Mouse (Mus musculus): ENCODE measurements at regions not wholly inside any gene's neighbourhood (a gene's known extent, or its start where the extent isn't known, plus 50 kb on each side); places are given as distances from the start of the nearest gene placed in this dataset.
A peak's percentile ranks its signal among the peaks of the same experiment; 100 is the strongest.
"Not testable (repeated sequence)": the region's sequence is repeated elsewhere in the genome, so short reads cannot be mapped to it uniquely, and the experiment has no call there.

DNA sequence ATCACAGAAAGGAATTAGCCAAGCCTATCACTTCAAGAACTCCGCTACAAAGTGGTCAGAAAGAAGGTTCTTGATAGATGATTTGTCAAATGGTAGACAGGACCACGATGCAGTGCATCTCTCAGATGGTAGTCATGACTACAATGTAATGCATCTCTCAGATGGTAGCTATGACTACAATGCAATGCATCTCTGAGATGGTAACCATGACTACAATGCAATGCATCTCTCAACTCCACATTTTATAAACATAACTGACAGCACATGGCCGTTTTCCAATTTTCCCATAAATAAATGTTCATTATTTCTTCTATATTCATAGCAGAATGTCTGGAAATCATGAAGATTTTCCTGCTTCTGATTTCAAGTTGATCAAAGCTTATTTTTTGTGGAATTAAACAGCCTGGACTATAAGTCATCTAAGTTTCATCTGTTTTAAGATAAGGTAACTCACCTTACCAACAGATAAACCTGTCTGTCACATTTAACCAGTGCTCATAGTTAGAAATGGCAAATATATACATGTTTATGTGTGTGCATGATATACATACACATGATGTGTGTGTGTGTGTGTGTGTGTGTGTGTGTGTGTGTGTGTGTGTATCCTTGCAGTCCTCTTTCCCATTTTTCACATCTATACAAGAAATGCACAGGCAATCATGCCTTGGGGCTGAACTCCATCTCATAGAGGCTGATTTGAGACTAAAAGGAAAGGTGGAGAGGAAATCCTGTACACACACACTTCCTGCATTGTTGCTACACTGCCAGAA is 122.4 kb downstream of the Phf3 start:
- DNase-seq, result no peak

DNA sequence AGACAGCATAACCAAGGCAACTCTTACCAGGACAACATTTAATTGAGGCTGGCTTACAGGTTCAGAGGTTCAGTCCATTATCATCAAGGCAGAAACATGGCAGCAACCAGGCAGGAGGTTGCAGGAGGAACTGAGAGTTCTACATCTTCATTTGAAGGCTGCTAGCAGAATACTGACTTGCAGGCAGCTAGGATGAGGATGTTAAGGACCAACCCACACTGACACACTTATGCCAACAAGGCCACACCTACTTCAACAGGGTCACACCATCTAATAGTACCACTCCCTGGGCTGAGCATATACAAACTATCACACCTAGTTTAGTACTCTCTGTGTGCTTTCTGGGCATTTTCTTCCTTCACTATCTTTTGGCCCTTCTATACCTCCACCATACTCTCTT is 131.8 kb downstream of the Phf3 start:
- DNase-seq, result no peak

DNA sequence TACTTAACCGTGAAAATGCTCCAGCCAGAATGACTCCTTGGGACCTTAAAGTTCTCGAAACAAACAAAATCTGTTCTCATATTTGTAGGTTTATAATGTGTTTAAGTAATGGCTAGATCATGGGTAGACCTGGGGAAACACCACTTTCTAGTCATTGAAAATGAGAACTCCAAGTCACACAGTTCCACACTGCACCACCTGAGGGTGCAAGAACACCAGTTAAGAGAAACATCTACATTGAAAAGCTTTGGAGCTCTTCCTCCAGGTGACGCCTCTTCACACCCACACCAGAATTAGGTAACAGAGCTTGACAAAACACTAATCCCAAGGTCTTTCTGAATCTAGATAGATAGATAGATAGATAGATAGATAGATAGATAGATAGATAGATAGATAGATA is 132.9 kb downstream of the Phf3 start:
- no peak for DNase-seq

DNA sequence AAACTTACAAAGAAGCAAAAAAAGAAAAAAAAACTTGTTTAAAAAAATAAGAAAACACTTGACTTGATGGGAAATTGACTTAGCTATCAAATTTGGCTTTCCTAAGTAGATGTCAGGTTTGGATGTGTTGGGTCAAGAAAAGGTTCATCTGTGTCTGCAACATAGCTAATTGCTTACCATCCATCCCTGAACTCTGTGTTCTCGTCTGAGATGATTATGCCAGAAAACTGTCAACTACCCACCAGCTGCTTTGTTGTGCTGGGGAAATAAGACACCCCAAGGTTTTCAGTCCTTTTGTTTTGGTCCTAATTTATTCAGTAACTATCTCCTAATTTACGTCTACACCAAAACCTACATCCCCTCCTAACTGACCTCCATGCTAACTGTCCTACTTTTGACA is 152.2 kb downstream of the Phf3 start:
- no peak for DNase-seq

DNA sequence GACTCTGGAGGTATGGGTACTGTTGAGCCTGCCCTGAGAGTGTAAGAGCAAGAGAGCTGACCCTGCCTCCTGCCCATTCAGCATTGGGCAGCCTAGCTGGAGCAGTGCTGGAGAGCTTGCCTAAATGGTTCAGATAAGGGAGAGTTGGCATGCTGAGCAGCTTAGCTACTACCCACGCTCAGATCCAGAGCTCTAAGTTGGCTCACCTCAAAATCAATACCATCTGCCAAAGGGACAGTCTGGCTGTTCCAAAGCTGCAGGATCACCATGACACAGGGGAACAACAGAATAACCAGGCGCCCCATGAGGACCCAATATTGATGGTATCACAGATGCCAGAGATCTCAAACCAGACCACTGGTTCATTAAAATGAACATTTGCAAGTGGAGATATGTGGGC is 152.9 kb downstream of the Phf3 start:
- DNase-seq, result no peak

DNA sequence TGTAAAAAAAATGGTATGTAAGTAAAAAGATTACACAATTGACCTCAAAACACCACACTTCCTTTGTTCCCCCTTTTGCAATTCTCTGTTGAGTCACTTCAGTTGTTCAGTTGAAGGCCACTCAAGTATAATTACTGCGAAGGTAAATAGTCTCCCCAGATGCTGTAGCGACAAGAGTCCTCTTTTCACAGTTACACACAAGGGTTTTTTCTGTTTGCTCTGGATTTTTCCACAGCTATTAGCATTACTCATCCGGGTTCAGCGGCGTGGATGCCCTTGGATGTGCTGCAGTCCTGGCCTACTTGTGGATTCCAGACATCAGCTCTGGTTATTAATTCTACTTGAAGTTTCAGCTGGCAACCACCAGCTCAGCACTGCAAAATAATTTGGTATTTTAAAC is 155.1 kb downstream of the Phf3 start:
- no peak for DNase-seq

DNA sequence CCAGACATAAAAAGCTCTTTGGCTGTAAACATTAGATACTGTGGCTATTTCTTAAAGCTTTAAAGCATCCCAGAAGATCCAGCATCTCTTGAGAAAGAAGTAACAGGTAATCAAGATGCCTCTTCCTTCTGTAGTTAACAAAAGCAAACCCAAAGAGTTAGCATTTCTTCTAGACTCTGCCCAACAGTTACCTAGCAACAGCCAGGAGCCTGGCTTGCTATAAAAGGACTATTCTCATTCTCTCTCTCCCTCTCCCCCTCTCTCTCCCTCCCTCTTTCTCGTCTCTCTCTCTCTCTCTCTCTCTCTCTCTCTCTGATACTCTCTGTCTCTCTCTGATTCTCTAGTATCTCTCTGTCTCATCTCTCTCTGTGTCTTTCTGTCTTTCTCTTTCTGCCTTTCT is 157.4 kb downstream of the Phf3 start:
- no peak for DNase-seq

DNA sequence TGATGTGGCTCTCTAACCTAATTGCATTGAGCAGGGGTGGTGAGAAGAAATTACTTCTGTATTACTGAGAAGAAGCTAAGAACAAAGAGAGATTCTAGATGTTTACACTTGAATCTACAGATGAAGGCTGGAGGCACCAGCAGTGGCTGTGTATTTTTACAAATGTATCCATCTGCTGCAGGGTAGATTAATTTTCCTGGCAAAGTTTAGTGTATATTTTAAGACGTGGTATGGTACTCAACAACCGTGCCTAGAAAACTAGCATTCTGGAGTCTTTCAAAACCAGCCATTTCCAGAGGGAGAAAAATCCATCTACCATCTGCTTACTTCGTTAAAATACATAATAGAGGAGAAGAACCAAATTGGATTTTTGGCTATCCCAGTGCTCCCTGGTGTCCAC is 172.6 kb downstream of the Phf3 start:
- no peak for DNase-seq

DNA sequence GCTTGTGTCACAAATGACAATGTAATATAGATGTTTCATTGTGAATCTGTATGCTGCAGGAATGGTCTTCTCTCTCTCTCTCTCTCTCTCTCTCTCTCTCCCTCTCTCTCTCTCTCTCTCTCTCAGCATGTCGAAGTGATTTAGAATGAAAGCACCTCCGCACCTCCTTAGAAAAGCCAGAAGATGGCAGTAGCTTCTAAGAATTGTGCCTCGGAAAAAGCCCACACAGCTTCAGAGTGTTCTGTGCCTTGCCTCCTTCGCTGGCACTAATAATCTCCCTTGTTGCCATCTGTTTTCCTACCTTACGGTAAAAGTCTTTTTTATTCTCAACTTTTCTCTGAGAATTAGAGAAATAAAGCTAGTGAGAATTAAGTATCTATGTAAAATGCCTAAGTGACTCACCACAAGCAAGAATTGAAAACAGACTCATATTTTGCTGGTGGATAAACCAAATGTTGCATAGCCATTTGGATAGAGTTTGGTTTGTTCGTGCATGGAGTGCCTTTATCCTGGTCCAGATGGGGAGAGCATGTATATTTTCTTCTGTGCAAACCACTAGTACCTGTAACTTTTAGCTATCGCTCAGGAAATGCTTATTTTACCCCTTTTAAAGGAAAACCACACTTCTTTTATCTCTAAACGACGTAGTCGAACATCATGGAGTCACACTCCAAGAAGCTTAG is 173.2 kb downstream of the Phf3 start:
- no peak for DNase-seq

DNA sequence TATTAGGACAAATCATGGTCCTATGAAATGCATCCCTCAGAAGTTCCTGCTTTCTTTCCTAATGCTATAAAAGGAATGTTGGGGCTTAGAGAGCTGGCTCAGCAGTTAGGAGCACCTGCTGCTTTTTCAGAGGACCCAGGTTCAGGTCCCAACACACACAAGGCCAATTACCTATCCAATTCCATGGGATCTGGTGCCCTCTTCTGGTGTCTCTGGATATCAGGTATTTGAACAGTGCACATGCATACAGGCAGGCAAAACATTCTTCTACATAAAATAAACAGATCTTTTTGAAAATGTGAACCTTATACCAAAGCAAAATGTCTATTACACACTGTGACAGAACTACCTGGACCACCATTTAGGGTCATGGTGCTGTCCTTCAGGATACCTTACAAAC is 177.4 kb downstream of the Phf3 start:
- DNase-seq, result no peak

DNA sequence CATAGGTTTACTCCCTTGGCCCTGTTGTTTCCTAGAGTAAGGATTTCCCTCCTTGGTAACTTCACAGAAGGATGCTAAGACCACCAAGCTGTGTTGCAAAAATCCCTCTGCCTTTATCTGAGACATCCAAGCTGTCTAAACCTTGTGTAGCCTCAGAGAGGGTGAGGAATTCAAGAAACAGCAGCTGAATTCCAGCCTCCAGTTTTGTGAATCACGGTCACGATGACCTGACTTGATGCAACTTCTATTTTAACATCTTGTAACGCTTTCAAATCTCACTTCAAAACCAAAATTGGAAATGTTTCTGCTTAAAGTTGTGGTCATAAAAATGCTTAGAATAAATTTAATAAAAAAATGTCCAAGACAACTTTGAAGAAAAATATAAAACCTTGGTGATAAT is 188.4 kb downstream of the Phf3 start:
- DNase-seq, result no peak

DNA sequence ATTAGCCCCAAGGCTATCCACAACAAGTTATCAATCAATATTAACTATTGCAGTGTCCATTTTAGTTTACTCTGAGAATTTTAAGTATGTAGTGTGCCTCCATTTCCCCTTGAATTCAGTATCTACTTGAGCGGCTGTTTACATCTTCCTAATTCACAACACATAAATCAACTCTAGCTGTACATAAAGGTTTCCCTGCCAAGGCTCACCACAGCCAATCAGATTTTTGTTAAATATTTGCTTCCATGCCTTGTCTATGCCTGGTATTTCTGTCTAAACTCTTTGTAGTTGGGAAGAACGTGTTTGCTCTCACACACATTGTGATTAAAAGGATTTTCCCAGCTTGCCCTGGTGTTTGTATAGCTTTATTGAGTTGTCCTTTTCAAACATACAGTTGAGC is 189.8 kb downstream of the Phf3 start:
- no peak for DNase-seq

DNA sequence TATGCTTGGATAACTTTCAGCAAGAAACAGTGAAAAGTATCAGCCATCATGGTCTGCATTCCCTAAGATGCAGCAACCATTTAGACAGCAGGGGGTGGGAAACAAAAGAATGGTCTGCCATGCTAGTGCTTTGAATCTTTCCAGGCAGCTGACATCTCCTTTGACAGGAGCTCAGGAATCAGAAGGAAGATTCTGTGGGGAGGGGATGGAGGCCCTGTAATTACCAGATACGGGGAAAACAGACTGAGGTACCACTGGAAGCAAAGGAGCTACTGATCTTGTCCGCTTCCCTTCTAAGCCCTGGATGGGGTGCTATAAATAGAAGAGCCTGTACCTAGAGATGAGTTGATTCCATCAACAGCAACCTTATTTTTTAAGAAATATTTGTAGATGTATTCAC is 233.9 kb downstream of the Phf3 start:
- DNase-seq, result no peak

DNA sequence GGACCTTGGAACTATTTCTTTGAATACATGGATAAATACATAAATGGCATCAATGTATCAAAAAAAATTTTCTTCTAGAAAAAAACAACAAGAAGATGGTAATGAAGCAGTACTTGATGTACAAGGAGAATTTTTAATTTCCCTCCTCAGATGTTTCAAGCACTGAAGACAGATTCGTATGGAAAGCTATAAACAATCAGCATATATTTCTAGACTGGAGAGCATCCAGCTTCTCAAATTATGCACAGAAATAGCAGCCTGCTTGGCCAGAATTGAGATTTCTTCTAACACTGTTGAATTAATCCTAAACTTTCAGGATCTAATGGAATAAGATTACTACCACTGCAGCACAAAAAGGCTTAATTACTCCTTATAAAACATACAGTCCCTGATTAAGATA is 241.0 kb downstream of the Phf3 start:
- DNase-seq, result no peak

DNA sequence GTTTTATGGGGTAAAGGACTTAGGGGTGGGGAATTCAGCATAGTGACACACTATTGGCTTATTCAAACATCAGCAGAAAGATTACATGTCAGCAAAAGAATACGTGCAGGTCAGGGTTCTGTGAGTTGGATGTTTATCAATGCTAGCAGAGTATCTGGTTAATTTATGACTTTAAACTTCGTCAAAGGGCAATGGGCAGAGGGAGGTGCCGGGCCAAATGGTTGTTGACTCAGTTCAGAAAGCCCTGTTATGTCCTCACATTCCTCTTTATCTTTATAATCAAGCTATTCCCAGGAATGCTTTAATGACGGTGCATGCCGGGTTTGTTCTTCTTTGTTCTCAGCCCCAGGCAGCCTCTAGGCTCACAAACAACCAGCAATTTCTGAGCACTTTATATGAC is 245.9 kb downstream of the Phf3 start:
- not testable (repeated sequence) for DNase-seq

DNA sequence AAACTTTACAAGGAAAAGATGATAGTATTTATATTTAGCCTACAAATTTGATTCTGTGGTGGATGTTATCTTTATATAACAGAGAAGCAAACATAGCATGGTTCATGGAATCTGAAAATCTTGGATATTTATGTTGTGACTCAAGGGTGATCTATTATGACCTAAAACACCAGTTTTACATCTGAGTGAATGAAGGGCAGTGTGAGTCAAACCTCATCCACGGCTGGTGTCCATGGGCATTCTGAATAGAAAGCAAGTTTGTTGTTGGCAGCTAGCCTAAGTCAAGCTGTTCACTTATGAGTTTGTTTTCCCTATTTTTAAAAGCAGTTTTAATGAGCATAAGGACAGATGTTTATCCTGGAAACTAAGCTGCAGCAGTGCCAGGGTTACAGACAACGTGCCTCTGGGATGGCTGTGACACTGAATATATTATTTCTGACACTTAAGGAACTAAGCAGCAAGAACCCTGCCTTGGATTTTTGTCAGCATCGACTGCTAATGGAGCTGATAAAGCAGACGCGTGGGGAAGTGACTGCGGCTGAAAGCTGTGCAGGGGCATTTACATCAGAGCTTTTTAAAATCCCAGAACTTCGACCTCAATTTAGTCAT is 278.5 kb downstream of the Phf3 start:
- DNase-seq, result no peak

DNA sequence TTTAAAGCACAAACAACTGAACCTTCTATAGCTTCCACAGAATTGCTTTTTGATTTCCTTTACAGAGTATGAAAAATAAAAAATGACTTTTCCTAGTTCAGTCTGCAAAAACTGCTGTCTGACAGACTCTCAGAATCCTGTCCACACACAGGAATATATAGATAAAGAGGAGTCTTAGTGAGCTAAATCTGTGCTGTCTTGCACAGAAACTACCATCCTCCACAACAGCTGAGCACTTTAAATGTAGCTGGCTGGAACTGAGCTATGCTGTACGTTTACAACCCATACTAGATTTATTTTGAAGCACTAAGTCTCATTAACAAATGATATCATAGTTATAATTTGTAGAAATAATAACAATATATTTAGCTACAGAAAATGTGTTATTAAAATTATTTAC is 279.7 kb downstream of the Phf3 start:
- no peak for DNase-seq

DNA sequence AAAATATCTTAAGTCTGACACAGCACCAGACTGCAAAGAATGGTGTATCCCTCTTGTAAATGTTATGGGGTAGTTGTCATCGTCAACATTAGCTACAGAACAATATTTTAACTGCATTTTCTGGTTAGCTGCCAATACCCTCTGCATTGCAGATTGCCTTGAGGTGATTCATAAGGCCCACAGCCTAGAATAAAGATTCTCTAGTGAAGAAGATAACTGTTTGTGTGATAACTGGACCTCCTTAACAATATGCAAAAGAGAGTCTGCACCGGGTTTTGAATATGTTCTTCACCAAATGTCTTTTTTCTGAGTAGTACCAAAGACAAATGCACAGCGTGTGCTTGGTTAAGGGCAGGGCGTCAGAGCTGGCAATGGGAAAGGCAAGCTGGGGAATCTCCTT is 283.0 kb downstream of the Phf3 start:
- DNase-seq, result no peak

DNA sequence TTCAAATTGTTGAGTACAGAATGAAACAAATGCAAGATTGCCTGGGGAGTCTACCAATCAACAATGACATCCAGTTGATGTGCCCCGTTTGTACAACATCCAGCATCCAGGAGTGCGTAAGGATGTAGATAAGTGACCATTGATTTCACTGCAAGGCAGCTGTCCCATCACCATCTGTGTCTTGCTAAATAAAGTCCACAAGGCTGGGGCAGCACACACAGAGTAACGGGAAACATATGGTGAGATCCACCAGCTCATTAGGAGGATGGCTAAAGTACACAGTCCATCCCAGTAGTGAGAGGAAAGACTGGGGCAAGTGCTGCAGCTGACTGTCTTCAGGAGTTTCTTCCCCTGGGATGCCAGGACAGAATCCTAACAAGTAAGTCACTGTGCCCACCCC is 284.8 kb downstream of the Phf3 start:
- DNase-seq, result no peak

DNA sequence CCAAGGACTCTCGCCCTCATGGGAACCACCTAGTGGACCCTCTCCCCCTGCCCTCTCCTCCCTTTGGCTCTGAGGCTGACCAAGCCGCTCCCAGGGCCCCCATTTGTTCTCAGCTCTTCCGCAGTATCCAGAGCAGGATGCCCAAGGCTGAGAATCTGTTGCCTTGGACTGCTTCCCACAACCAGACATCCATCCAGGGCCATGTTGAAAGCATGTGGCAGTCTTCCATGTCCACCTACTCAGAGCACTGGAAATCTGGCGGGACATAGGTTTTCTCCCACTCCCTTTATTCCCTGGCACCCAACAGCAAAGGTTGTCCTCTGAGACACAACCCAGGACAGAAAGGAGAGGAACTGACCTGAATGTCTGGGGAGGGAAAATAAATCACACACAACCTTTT is 285.4 kb downstream of the Phf3 start:
- DNase-seq, result no peak

DNA sequence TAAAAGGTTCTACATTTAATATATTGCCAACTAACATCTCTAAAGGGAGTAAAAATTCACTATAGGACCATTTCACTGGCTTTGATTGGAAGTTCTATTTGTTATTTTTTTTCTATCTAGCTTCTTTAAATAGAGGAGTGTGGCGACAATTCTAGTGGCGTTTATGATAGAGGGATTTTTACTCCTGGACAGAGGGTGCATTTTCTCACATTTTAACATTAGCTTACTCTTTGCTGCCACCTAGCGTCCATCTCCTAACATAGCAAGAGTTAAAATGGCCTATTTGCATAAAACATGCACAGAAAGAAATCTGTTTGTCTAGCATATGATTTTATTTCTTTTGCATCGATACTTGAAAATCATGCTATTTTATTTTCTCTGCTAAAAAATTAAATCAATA is 288.9 kb downstream of the Phf3 start:
- DNase-seq, result peak; percentile 34

DNA sequence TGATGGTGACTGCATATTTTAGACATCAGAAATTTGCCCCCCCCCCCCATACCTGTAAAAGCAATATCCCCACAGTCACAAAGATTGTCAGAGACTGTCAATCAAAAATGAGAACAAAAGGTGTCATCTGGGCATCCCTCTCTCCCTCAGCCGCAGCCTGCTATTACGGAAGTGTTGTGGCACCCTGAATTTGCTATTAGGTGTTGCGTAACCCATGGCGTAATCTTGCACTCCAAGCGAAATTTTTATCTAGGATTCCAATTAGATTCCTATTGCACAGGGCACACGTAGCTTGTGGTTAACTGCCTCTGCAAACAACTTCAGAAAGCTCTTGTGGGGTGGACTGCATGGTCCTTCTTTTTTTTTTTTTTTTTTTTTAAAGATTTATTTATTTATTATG is 289.9 kb downstream of the Phf3 start:
- DNase-seq, result no peak

DNA sequence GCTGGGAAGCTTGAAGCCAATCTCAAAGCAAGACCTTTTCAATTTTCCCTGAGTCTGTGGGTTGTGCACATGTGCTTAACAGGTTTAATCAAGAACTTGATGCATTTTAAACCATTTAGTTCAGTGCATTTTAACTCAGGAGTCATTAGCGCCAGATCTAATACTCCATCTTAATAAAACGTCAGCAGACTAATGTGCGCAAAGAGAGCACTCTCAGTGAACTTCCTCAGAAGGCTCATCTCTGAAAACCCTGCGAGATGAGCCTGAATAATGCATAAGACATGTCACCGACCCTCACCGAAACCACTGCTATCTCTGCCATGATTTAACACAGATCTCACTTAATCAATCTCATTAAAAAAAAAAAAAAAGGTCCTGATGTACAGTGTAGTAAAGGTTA is 309.0 kb downstream of the Phf3 start:
- no peak for DNase-seq

DNA sequence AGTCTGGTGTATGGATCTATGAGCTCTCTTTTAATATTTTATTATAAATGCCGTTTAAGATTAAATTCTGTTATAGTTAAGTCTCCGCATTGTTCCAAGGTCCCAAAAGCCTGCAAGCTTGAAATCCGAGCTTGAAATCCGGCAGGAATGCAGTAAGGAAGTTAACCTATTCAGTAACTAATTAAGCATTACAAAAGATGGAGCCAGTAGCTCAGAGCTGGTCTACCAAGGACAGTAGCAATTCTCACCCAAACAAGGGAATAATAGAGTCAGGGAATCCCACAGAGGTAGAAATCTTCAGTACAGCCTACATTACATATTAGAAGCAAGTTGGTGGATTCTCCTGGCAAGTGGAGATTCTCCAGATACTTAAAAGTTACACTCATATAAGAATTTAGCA is 325.0 kb downstream of the Phf3 start:
- not testable (repeated sequence) for DNase-seq

All from cerebellum, adult 8-10 months (tissue).